Mouse (Mus musculus) bone marrow macrophage, adult 2 months (primary cell): ENCODE results near the gene Fbxo42.

Source experiments
- CTCF ChIP-seq: IDR thresholded peaks from 2 replicates; pipeline ENCODE4 v1.5.1; 2012; ENCODE audit warnings: low read depth, mild to moderate bottlenecking, low read length, moderate library complexity
- POLR2A ChIP-seq: IDR thresholded peaks from 2 replicates; pipeline ENCODE4 v1.6.1; 2012; ENCODE audit warnings: mild to moderate bottlenecking, low read depth, low read length, borderline replicate concordance

DNA sequence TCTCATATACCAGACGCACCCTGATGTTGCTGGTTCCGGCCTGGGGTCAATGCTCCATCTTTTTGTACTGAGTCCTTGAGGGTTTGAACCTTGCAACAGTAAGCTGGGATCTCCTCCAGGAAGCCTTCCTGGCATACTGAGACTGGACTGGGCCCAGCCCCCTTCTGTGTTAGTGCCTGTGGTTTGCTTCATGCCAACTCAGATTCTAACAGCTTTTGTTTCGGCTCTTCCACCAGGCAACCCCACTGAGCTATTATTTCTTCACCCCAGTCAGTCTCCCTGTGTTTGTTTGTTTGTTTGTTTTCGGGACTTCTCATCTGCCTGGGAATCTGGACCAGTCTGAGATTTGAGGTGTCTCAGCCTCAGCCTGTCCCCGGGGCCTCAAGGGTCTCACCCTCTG is 96.7 kb downstream of the Fbxo42 start:
- TF ChIP-seq CTCF: no peak
- no peak for TF ChIP-seq POLR2A
